Mouse (Mus musculus) heart, postnatal 10 days (tissue): ENCODE data around the gene Ngfr. TPM values are rescaled to one million over a fixed set of nuclear protein-coding genes. Genes with fewer than 3 reads are reported as not detected.

Experiments
- DNase-seq, 2 experiments: peaks; one replicate each; pipeline ENCODE4 v3.0.0; 2021
- intact Hi-C: fragments of 180-260 bp; cut with DNase I; formaldehyde crosslinking; loops from one replicate; pipeline ENCODE4 v1.15.1; 2025
- total RNA-seq, 2 experiments: library from RNA; stranded (reverse); gene quantifications; 2 replicates each; pipeline ENCODE4 v1.2.3; 2021

The Ngfr gene
- total RNA-seq, 2 experiments from 2014 or later, result 2.7 to 4.4 TPM

- intact Hi-C loops, result no loop called here
- DNase-seq, result no peak
These were observed 60.2 kb downstream of the Ngfr start for GRCm38 (mm10) chr11:95527307-95527706.

- peak; percentile 82 to 86 for DNase-seq
- intact Hi-C loops, result loop anchor here (2.0 to 5.0 kb wide), 3 partner anchors 204 to 403 kb away; no protein-coding TSS in a partner anchor
These were observed 66.0 kb downstream of the Ngfr start for GRCm38 (mm10) chr11:95521563-95521962.

GRCm38 (mm10) chr11:95520456-95521072 lies 67.0 kb downstream of the Ngfr start:
- DNase-seq, result peak; percentile 89 to 93
- intact Hi-C loops, result loop anchor here (1.0 to 5.0 kb wide), 5 partner anchors 122 to 402 kb away; partner anchors contain the start of gene Slc35b1

- intact Hi-C loops, result loop anchor here (1.0 to 5.0 kb wide), 5 partner anchors 122 to 401 kb away; partner anchors contain the start of gene Slc35b1
- no peak for DNase-seq
These were observed 67.5 kb downstream of the Ngfr start for GRCm38 (mm10) chr11:95519996-95520395.

GRCm38 (mm10) chr11:95519299-95519698 lies 68.2 kb downstream of the Ngfr start:
- intact Hi-C loops, result no loop called here
- no peak for DNase-seq

Other genes starting within 250 kb of the Ngfr start
- 10 to 100 TPM; 51.0 to 52.8 TPM for gene Slc35b1, start 203.0 kb downstream of the Ngfr start, total RNA-seq
- 100 to 1,000 TPM; 132 to 136 TPM for gene Spop, start 173.7 kb downstream of the Ngfr start, total RNA-seq
- gene Nxph3, start 73.2 kb downstream of the Ngfr start, total RNA-seq, result under 1 TPM; 0.84 to 0.87 TPM
- 100 to 1,000 TPM; 337 to 343 TPM for gene Phb, start 79.2 kb upstream of the Ngfr start, total RNA-seq
- 10 to 100 TPM; 48.9 to 52.2 TPM for gene Zfp652, start 124.9 kb upstream of the Ngfr start, total RNA-seq
- gene B130006D01Rik, start 135.9 kb upstream of the Ngfr start, total RNA-seq, result under 1 TPM; 0.47 to 0.79 TPM
- 100 to 1,000 TPM; 129 to 148 TPM for gene Phospho1, start 236.8 kb upstream of the Ngfr start, total RNA-seq
- 10 to 100 TPM; 24.7 to 26.0 TPM for gene Gngt2, start 249.5 kb upstream of the Ngfr start, total RNA-seq